8 mouse cellular contexts compared by ENCODE assay signal in the genomic region with DNA sequence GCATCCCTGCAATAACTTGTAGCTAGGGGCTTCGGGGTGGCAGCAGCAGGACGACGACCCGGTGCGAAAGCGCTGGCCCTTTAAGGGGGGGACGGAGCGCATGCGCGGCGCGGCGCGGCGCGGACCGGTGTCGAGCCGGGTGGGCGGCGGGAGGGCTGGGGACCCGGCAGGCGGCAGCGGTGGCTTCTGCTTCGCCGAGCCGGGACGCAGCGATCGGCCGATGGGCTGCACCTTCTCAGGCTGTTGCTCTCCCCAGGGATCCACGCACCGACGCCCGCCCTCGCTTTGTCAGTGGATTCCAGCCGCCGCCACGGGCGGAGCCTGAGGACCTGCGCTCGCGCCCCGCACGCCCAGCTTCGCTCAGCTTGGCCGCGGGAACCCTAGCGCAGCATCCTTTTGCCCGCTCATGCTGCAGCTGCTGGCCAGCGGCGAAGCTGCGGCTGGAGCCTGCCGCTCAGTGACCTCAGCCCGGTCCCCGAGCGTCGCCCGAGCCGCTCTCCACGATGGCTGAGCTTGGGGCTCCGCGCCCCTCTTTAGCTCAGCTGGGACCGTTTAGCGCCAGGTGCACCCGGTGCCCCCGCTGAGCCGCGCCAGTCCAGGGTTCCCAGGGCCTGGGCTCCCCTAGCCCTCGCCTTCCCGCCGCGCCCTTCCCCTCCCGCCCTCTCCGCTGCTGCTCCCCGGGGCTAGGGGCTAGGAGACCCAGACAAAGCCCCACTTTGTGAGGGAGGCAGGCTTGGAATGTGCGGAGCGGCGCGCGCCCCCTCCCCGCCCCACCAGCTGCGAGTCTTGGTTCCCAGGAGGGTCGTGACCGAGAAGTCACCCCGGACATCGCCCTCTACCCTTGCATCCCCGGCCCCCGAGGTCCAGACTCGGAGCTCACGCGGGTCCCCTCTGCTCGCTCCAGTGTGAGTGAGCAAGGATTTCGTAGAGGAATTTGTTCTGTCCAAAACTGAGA. TPM values are rescaled to one million over a fixed set of nuclear protein-coding genes. Genes with fewer than 3 reads are reported as not detected.
DNase-seq lines count a peak whose midpoint lies in the region; ATAC-seq and TF ChIP-seq lines count a peak whose summit lies in the region.

A gene (plus strand): TSS at position 110 of the 955 bp plus-strand sequence.

- DNase-seq in heart, postnatal 0 days (ENCODE audit: low spot score), result no peak
- peak; percentile 57 to 64 for DNase-seq in kidney, postnatal 25 days
- DNase-seq in neural tube, embryonic 11.5 days (ENCODE audit: low spot score), result peak; percentile 90
- peak; percentile 51 to 58 for DNase-seq in thymus, postnatal 36 days

- H3K27me3 ChIP-seq in ES-Bruce4 (ENCODE audit: control insufficient read depth, insufficient read depth, low read length, poor library complexity, severe bottlenecking), result no peaks in the 10 kb centered on the region
- H3K27me3 ChIP-seq in forebrain, embryonic 13.5 days, result peaks cover 6% of the 10 kb centered on the region
- no peaks in the 10 kb centered on the region for H3K27me3 ChIP-seq in heart, postnatal 0 days (ENCODE audit: control insufficient read depth, insufficient read depth, low read length)
- H3K27me3 ChIP-seq in liver, embryonic 16.5 days (ENCODE audit: control insufficient read depth, insufficient read depth, low read depth, low read length), result peaks cover 25% of the 10 kb centered on the region
- no peaks in the 10 kb centered on the region for H3K27me3 ChIP-seq in neural tube, embryonic 11.5 days (ENCODE audit: control insufficient read depth, insufficient read depth, low read length)

- H3K4me2 ChIP-seq in forebrain, embryonic 13.5 days, result peak within 1 kb of the TSS; percentile 85
- peak within 1 kb of the TSS; percentile 98 for H3K4me2 ChIP-seq in heart, postnatal 0 days (ENCODE audit: low read depth, low read length)
- peak within 1 kb of the TSS; percentile 82 for H3K4me2 ChIP-seq in liver, embryonic 16.5 days (ENCODE audit: low read depth, low read length)
- H3K4me2 ChIP-seq in neural tube, embryonic 11.5 days (ENCODE audit: low read depth), result peak within 1 kb of the TSS; percentile 84

- H3K36me3 ChIP-seq in ES-Bruce4 (ENCODE audit: control insufficient read depth, insufficient read depth, low read length, poor library complexity, severe bottlenecking), result no peaks in the 10 kb centered on the region
- peaks cover 14% of the 10 kb centered on the region for H3K36me3 ChIP-seq in forebrain, embryonic 13.5 days (ENCODE audit: poor library complexity, severe bottlenecking)
- H3K36me3 ChIP-seq in heart, postnatal 0 days (replicated peaks; ENCODE audit: control insufficient read depth, insufficient read depth, low read length), result no peaks in the 10 kb centered on the region
- H3K36me3 ChIP-seq in liver, embryonic 16.5 days (ENCODE audit: control insufficient read depth, insufficient read depth), result no peaks in the 10 kb centered on the region
- peaks cover 2% of the 10 kb centered on the region; the same call in 1 of the 2 replicates for H3K36me3 ChIP-seq in neural tube, embryonic 11.5 days (ENCODE audit: control insufficient read depth, insufficient read depth, low read length)

- ATAC-seq in forebrain, embryonic 13.5 days, result peak; percentile 85
- peak; percentile 77 for ATAC-seq in heart, postnatal 0 days (ENCODE audit: insufficient read depth, low read depth)
- no peak for ATAC-seq in liver, embryonic 16.5 days (ENCODE audit: low read depth)
- ATAC-seq in neural tube, embryonic 11.5 days (ENCODE audit: insufficient read depth, low FRiP score, low TSS enrichment), result peak; percentile 75

- under 1% methylated on average over 80 of the region's 94 CpGs for WGBS in forebrain, embryonic 13.5 days
- under 1% methylated on average over 78 of the region's 94 CpGs for WGBS in heart, postnatal 0 days
- under 1% methylated on average over 83 of the region's 94 CpGs for WGBS in liver, embryonic 16.5 days (ENCODE audit: insufficient replicate concordance)
- WGBS in neural tube, embryonic 11.5 days, result under 1% methylated on average over 68 of the region's 94 CpGs

- H3K4me3 ChIP-seq in ES-Bruce4 (ENCODE audit: low read depth, low read length), result peak within 1 kb of the TSS; percentile 61
- H3K4me3 ChIP-seq in brown adipose tissue, adult 24 weeks (ENCODE audit: insufficient read depth, low read depth, low read length), result peak within 1 kb of the TSS; percentile 90
- peak within 1 kb of the TSS; percentile 94 for H3K4me3 ChIP-seq in forebrain, embryonic 13.5 days
- peak within 1 kb of the TSS; percentile 83 for H3K4me3 ChIP-seq in heart, postnatal 0 days (ENCODE audit: low read depth, low read length)
- H3K4me3 ChIP-seq in liver, embryonic 16.5 days (ENCODE audit: low read depth, low read length), result peak within 1 kb of the TSS; percentile 63
- peak within 1 kb of the TSS; percentile 91 for H3K4me3 ChIP-seq in neural tube, embryonic 11.5 days (ENCODE audit: low read depth, low read length)

- H3K4me1 ChIP-seq in ES-Bruce4 (ENCODE audit: control insufficient read depth, insufficient read depth, low read length), result peaks cover 3% of the 10 kb centered on the region
- H3K4me1 ChIP-seq in brown adipose tissue, adult 24 weeks (ENCODE audit: control insufficient read depth, insufficient read depth, insufficient read length, low read length), result peaks cover 4% of the 10 kb centered on the region
- H3K4me1 ChIP-seq in forebrain, embryonic 13.5 days, result peaks cover 38% of the 10 kb centered on the region
- H3K4me1 ChIP-seq in heart, postnatal 0 days (ENCODE audit: control insufficient read depth, insufficient read depth), result 0 out of 2 replicates have a peak, but pooled peaks cover 10% of the 10 kb centered on the region
- no peaks in the 10 kb centered on the region; the same call in 1 of the 2 replicates for H3K4me1 ChIP-seq in liver, embryonic 16.5 days (ENCODE audit: control insufficient read depth, low read depth, low read length)
- peaks cover 17% of the 10 kb centered on the region for H3K4me1 ChIP-seq in neural tube, embryonic 11.5 days (ENCODE audit: control insufficient read depth, insufficient read depth, low read length)

- TF ChIP-seq POLR2A in ES-Bruce4 (IDR thresholded peaks at IDR 0.05; ENCODE audit: insufficient read depth, low read length), result no peak

- peaks cover 4% of the 10 kb centered on the region; the same call in 1 of the 2 replicates for H3K9me3 ChIP-seq in ES-Bruce4 (replicated peaks; ENCODE audit: control insufficient read depth, insufficient read depth, low read length, poor library complexity, severe bottlenecking)
- no peaks in the 10 kb centered on the region for H3K9me3 ChIP-seq in forebrain, embryonic 13.5 days (replicated peaks)
- H3K9me3 ChIP-seq in heart, postnatal 0 days (replicated peaks; ENCODE audit: control insufficient read depth, low read length), result no peaks in the 10 kb centered on the region
- H3K9me3 ChIP-seq in liver, embryonic 16.5 days (replicated peaks; ENCODE audit: control insufficient read depth, low read length), result no peaks in the 10 kb centered on the region
- H3K9me3 ChIP-seq in neural tube, embryonic 11.5 days (ENCODE audit: control insufficient read depth, low read length), result no peaks in the 10 kb centered on the region

- TF ChIP-seq EP300 in ES-Bruce4 (IDR thresholded peaks at IDR 0.05; ENCODE audit: insufficient read depth, low read depth, low read length), result no peak
- no peak for TF ChIP-seq EP300 in heart, postnatal 0 days (IDR thresholded peaks at IDR 0.05; ENCODE audit: low read depth)

- H3K27ac ChIP-seq in ES-Bruce4 (ENCODE audit: insufficient read depth, low read length), result no peak within 1 kb of the TSS
- peak within 1 kb of the TSS; percentile 47 for H3K27ac ChIP-seq in brown adipose tissue, adult 24 weeks (replicated peaks; ENCODE audit: low read depth, low read length)
- peak within 1 kb of the TSS; percentile 96 for H3K27ac ChIP-seq in forebrain, embryonic 13.5 days
- H3K27ac ChIP-seq in heart, postnatal 0 days (ENCODE audit: low read depth), result peak within 1 kb of the TSS; percentile 76
- H3K27ac ChIP-seq in liver, embryonic 16.5 days (ENCODE audit: low read length), result no peak within 1 kb of the TSS
- H3K27ac ChIP-seq in neural tube, embryonic 11.5 days (ENCODE audit: low read depth, low read length), result peak within 1 kb of the TSS; percentile 99

- H3K9ac ChIP-seq in ES-Bruce4 (ENCODE audit: low read depth, poor library complexity, severe bottlenecking), result peak within 1 kb of the TSS; percentile 76
- peak within 1 kb of the TSS; percentile 100 for H3K9ac ChIP-seq in forebrain, embryonic 13.5 days
- peak within 1 kb of the TSS; percentile 69 for H3K9ac ChIP-seq in heart, postnatal 0 days (replicated peaks; ENCODE audit: low read depth, low read length)
- peak within 1 kb of the TSS; percentile 43 for H3K9ac ChIP-seq in liver, embryonic 16.5 days (ENCODE audit: low read depth, low read length)
- peak within 1 kb of the TSS; percentile 98 for H3K9ac ChIP-seq in neural tube, embryonic 11.5 days (ENCODE audit: low read length)

- TF ChIP-seq CTCF in ES-Bruce4 (IDR thresholded peaks at IDR 0.05; ENCODE audit: low read depth, low read length), result no peak
- TF ChIP-seq CTCF in heart, postnatal 0 days (IDR thresholded peaks at IDR 0.05; ENCODE audit: low read depth), result no peak

RNA-seq across cellular contexts. Expression of the gene that starts here (rescaled TPM):
- polyA plus RNA-seq in ES-Bruce4 (2011; ENCODE audit: insufficient read depth, insufficient read length, low read depth, missing spikeins), result 5.2 and 6.0 TPM in 2 replicates
- 1.0 and 1.5 TPM in 2 replicates for polyA plus RNA-seq in brown adipose tissue, adult 24 weeks (2012; ENCODE audit: insufficient read depth, insufficient read length, missing spikeins)
- 33.6 and 38.2 TPM in 2 replicates for polyA plus RNA-seq in forebrain, embryonic 13.5 days (2015; fragmentation: Nextera tagmentation; extraction: Ambion mirVana)
- total RNA-seq in heart, postnatal 0 days (2014; rRNA removed; ENCODE audit: low replicate concordance), result 35.0 and 38.1 TPM in 2 replicates
- polyA plus RNA-seq in heart, postnatal 0 days (2015; fragmentation: Nextera tagmentation; extraction: Ambion mirVana), result 8.2 and 8.9 TPM in 2 replicates
- 0.77 and 0.99 TPM in 2 replicates for polyA plus RNA-seq in liver, embryonic 16.5 days (2015; fragmentation: Nextera tagmentation; extraction: Ambion mirVana)
- 26.6 and 27.8 TPM in 2 replicates for polyA plus RNA-seq in neural tube, embryonic 11.5 days (2014; fragmentation: Nextera tagmentation; extraction: Ambion mirVana)

Comparison
In these comparisons a context has a peak if more than half of its experiments do, and no peak if none do; other contexts are left out.
1. H3K27ac ChIP-seq: peak in brown adipose tissue, adult 24 weeks (single experiment), forebrain, embryonic 13.5 days (single experiment), heart, postnatal 0 days (single experiment) and neural tube, embryonic 11.5 days (single experiment); none in ES-Bruce4 (single experiment) and liver, embryonic 16.5 days (single experiment).
2. H3K9ac ChIP-seq: peak in every context shown above with its lines; median percentile 100 in forebrain, embryonic 13.5 days; 98 in neural tube, embryonic 11.5 days; 76 in ES-Bruce4; 69 in heart, postnatal 0 days; 43 in liver, embryonic 16.5 days.
3. Peak in every context shown above with its lines, with median percentiles within 50 percentile points of each other: H3K4me3 ChIP-seq and H3K4me2 ChIP-seq.